Mouse (Mus musculus): ENCODE measurements around the gene Bpifb6. TPM values are rescaled to one million over a fixed set of nuclear protein-coding genes. Genes with fewer than 3 reads are reported as not detected.

Gene Bpifb6
- polyA plus RNA-seq, 1 experiment from 2014 or later, result not detected

DNA sequence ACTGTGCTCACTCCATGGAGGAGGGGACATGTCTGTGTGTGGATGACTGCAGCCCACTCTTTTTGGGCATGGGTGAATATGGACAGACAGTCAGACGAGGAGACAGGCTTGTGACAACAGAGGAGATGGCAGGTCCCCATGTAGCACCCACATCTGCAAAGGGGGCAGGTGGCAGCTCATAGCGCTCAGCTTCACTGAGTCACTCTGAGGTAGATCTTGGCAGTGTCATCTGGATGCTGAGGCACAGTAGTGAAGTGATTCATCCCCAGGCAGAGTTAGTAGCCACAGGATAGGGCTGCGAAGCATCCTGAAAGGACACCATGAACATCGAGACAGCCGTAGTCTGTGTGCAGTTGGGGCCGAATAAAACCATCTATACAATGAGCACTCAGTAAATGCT lies 21.1 kb downstream of the Bpifb6 start:
- DNase-seq (ENCODE audit: low spot score), result no peak
- 86% methylated on average over 6 of the region's 6 CpGs for WGBS
- H3K9me3 ChIP-seq (replicated peaks), result no peaks in the 10 kb centered on the region

GRCm38 (mm10) chr2:153929871-153930413 lies 29.8 kb downstream of the Bpifb6 start:
- Histone ChIP-seq H3K9me3 (replicated peaks) (no peaks in the 10 kb centered on the region), H3K4me3 (no peak overlapping the region), H3K27ac (no peak overlapping the region), H3K36me3 (no peaks in the 10 kb centered on the region), H3K27me3 (ENCODE audit: low read depth, poor library complexity, severe bottlenecking) (no peaks in the 10 kb centered on the region), H3K4me1 (0 out of 2 replicates have a peak, but pooled peaks cover 3% of the 10 kb centered on the region)
- peak; percentile 68 for DNase-seq (ENCODE audit: low spot score)
- WGBS, result 50% methylated on average over 3 of the region's 3 CpGs

More for the DNA sequence above, 21.1 kb downstream of the Bpifb6 start:
- Histone ChIP-seq H3K36me3 (no peaks in the 10 kb centered on the region), H3K27me3 (ENCODE audit: low read depth, poor library complexity, severe bottlenecking) (no peaks in the 10 kb centered on the region), H3K27ac (no peak overlapping the region), H3K4me1 (0 out of 2 replicates have a peak, but pooled peaks cover 3% of the 10 kb centered on the region), H3K4me3 (no peak overlapping the region)

GRCm38 (mm10) chr2:153931125-153931524 lies 30.9 kb downstream of the Bpifb6 start:
- Histone ChIP-seq H3K27me3 (ENCODE audit: low read depth, poor library complexity, severe bottlenecking) (no peaks in the 10 kb centered on the region), H3K27ac (no peak overlapping the region), H3K4me3 (no peak overlapping the region), H3K36me3 (no peaks in the 10 kb centered on the region), H3K9me3 (replicated peaks) (no peaks in the 10 kb centered on the region), H3K4me1 (no peaks in the 10 kb centered on the region)
- 83% methylated on average over 6 of the region's 6 CpGs for WGBS
- no peak for DNase-seq (ENCODE audit: low spot score)

DNA sequence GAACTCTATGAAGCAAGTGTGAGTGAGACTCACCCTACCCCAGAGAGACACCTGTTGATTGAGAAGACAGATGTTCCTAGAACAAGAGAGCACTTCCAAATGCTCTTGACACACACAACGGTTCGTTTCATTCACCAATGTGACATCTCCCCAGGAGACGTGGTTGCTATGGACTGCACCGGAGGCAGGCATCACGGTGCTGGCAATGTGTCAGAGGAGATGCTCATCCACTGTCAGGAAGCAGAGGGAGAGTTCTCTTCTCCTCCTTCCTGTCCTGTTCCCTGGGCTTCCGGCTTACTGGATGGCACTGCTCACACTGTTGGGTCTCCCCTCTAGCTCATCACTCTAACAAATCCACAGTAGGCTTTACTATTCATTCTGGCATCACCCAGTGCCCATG lies 33.1 kb downstream of the Bpifb6 start:
- Histone ChIP-seq H3K9me3 (replicated peaks) (no peaks in the 10 kb centered on the region), H3K27ac (no peak overlapping the region), H3K4me3 (no peak overlapping the region), H3K36me3 (no peaks in the 10 kb centered on the region), H3K27me3 (ENCODE audit: low read depth, poor library complexity, severe bottlenecking) (no peaks in the 10 kb centered on the region), H3K4me1 (no peaks in the 10 kb centered on the region)
- no peak for DNase-seq (ENCODE audit: low spot score)
- WGBS, result 92% methylated on average over 6 of the region's 6 CpGs

- 93% methylated on average over 6 of the region's 6 CpGs for WGBS
- Histone ChIP-seq H3K4me3 (no peak overlapping the region), H3K27ac (no peak overlapping the region), H3K27me3 (ENCODE audit: low read depth, poor library complexity, severe bottlenecking) (no peaks in the 10 kb centered on the region), H3K9me3 (replicated peaks) (no peaks in the 10 kb centered on the region), H3K4me1 (no peaks in the 10 kb centered on the region), H3K36me3 (no peaks in the 10 kb centered on the region)
- DNase-seq (ENCODE audit: low spot score), result no peak
Observed at GRCm38 (mm10) chr2:153935348-153935747, 35.2 kb downstream of the Bpifb6 start.

- H3K36me3 ChIP-seq, result no peaks in the 10 kb centered on the region
- H3K4me3 ChIP-seq, result no peak within 1 kb of the TSS
- H3K9me3 ChIP-seq (replicated peaks), result no peaks in the 10 kb centered on the region
- no peak for DNase-seq (ENCODE audit: low spot score)
- no peak within 1 kb of the TSS for H3K27ac ChIP-seq
- no peaks in the 10 kb centered on the region for H3K4me1 ChIP-seq
- no peaks in the 10 kb centered on the region for H3K27me3 ChIP-seq (ENCODE audit: low read depth, poor library complexity, severe bottlenecking)
- 93% methylated on average over 5 of the region's 5 CpGs for WGBS
Observed at GRCm38 (mm10) chr2:153937843-153938242, 37.7 kb downstream of the Bpifb6 start, which contains the start of gene Bpifb4. TSS of gene Bpifb4 (plus strand) at chr2:153938212.

DNA sequence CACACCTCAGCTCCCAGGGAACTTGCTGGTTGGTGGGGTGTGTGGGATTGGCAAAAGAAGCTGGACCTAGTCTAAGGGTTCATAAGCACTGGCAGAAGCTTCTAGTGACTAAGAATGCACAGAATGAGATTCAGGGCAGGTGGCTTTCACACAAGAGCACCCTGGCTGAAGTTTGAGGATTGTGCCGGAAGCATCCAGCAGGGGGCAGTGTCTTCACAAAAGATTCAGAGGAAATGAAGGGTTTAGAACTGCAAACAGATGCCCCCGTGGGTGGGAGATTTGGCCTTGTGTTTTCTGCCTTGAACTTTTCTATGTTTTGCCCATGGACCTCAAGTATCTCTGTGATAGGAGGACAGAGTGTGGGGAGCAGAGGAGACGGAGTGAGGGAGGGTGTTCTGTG lies 43.3 kb downstream of the Bpifb6 start:
- peak; percentile 70 for DNase-seq (ENCODE audit: low spot score)
- Histone ChIP-seq H3K4me3 (no peak overlapping the region), H3K27me3 (ENCODE audit: low read depth, poor library complexity, severe bottlenecking) (no peaks in the 10 kb centered on the region), H3K27ac (no peak overlapping the region), H3K4me1 (no peaks in the 10 kb centered on the region), H3K36me3 (no peaks in the 10 kb centered on the region), H3K9me3 (replicated peaks) (no peaks in the 10 kb centered on the region)
- WGBS, result 49% methylated on average over 3 of the region's 3 CpGs

DNA sequence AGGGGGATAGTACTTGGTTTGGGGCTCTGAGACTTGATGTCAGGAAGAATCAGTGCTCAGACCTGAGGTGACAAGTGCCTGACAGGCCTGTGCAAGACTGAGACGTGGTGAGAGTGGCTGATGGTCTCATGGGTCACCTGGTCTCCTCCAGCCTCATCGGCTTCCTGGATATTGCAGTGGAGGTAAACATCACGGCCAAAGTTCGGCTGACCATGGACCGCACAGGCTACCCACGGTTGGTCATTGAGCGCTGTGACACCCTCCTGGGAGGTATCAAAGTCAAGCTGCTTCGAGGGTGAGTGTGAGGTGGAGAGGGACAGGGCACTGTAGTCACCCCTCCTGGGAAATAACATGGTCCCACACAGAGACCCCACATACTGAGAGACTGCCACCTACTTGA lies 44.4 kb downstream of the Bpifb6 start:
- DNase-seq (ENCODE audit: low spot score), result no peak
- H3K27ac ChIP-seq, result no peak overlapping the region
- H3K27me3 ChIP-seq (ENCODE audit: low read depth, poor library complexity, severe bottlenecking), result no peaks in the 10 kb centered on the region
- H3K4me1 ChIP-seq, result no peaks in the 10 kb centered on the region
- H3K9me3 ChIP-seq (replicated peaks), result no peaks in the 10 kb centered on the region
- no peak overlapping the region for H3K4me3 ChIP-seq
- 84% methylated on average over 8 of the region's 8 CpGs for WGBS
- no peaks in the 10 kb centered on the region for H3K36me3 ChIP-seq

DNA sequence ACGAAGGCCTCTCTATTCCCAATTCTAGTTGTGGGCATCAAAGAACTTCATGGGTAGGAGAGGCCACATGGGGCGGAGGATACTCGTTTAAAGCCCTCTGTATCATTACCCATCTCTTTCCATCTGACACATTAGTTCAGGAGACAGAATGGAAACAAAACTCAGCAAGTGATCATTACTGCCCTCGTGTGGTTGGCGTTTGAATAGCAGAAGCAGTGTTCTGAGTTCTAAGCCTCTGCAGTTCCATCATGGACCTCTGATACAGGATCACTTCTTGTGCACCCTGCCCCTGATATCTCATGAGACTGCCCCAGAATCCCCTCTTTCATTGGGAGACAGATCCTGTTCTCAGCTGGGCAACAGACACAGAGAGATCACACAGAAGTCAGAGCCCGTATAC lies 52.7 kb downstream of the Bpifb6 start:
- Histone ChIP-seq H3K36me3 (no peaks in the 10 kb centered on the region), H3K27me3 (ENCODE audit: low read depth, poor library complexity, severe bottlenecking) (no peaks in the 10 kb centered on the region), H3K4me1 (no peaks in the 10 kb centered on the region), H3K27ac (no peak overlapping the region), H3K4me3 (no peak overlapping the region), H3K9me3 (replicated peaks) (no peaks in the 10 kb centered on the region)
- peak; percentile 71 for DNase-seq (ENCODE audit: low spot score)
- 27% methylated on average over 6 of the region's 6 CpGs for WGBS

DNA sequence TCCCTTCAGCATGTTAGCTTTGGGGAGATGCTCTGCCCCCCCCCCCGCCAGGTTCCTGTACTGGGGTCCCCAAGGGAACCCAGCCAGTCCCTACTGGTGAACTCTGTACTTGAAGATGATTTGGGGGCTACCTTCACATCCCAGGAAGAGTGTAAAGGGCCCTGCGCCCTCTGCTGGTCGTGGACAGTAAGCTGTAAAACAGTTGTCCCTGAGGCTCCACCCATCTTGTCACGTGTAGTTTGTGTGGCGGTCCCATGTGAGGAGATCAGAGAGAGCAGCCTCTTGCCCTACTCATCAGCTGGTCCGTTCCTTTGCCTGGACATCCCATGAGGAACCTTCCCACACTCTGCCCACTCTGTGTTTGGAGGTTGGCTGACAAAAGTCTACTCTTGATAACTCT lies 53.6 kb downstream of the Bpifb6 start:
- Histone ChIP-seq H3K27ac (no peak overlapping the region), H3K27me3 (ENCODE audit: low read depth, poor library complexity, severe bottlenecking) (no peaks in the 10 kb centered on the region), H3K4me3 (0 out of 2 replicates have a peak overlapping the region, but pooled peaks have one; percentile 8), H3K9me3 (replicated peaks) (no peaks in the 10 kb centered on the region), H3K36me3 (no peaks in the 10 kb centered on the region), H3K4me1 (no peaks in the 10 kb centered on the region)
- WGBS, result 9% methylated on average over 6 of the region's 6 CpGs
- DNase-seq (ENCODE audit: low spot score), result peak; percentile 71

Other genes starting within 250 kb of the Bpifb6 start
- gene Dnmt3c, start 203.7 kb upstream of the Bpifb6 start, polyA plus RNA-seq (2016; fragmentation: Nextera tagmentation; extraction: Ambion mirVana), result not detected in 2 replicates
- 256 and 264 TPM in 2 replicates for gene Mapre1, start 159.1 kb upstream of the Bpifb6 start, polyA plus RNA-seq (2016; fragmentation: Nextera tagmentation; extraction: Ambion mirVana)
- 0.06 TPM in 1 of 2 replicates, not detected in the other for gene Efcab8, start 120.5 kb upstream of the Bpifb6 start, polyA plus RNA-seq (2016; fragmentation: Nextera tagmentation; extraction: Ambion mirVana)
- gene Sun5, start 29.3 kb upstream of the Bpifb6 start, polyA plus RNA-seq (2016; fragmentation: Nextera tagmentation; extraction: Ambion mirVana), result not detected in 2 replicates
- gene Bpifb2, start 25.3 kb upstream of the Bpifb6 start, polyA plus RNA-seq (2016; fragmentation: Nextera tagmentation; extraction: Ambion mirVana), result not detected in 2 replicates
- not detected in 2 replicates for gene Bpifb3, start 17.8 kb downstream of the Bpifb6 start, polyA plus RNA-seq (2016; fragmentation: Nextera tagmentation; extraction: Ambion mirVana)
- not detected in 2 replicates for gene Bpifb4, start 37.8 kb downstream of the Bpifb6 start, polyA plus RNA-seq (2016; fragmentation: Nextera tagmentation; extraction: Ambion mirVana)
- not detected in 2 replicates for gene Bpifa6, start 74.6 kb downstream of the Bpifb6 start, polyA plus RNA-seq (2016; fragmentation: Nextera tagmentation; extraction: Ambion mirVana)
- gene Bpifa2, start 107.9 kb downstream of the Bpifb6 start, polyA plus RNA-seq (2016; fragmentation: Nextera tagmentation; extraction: Ambion mirVana), result not detected in 2 replicates
- not detected in 2 replicates for gene Bpifa3, start 229.9 kb downstream of the Bpifb6 start, polyA plus RNA-seq (2016; fragmentation: Nextera tagmentation; extraction: Ambion mirVana)
- not detected in 2 replicates for gene Bpifa1, start 242.5 kb downstream of the Bpifb6 start, polyA plus RNA-seq (2016; fragmentation: Nextera tagmentation; extraction: Ambion mirVana)